Mouse (Mus musculus) thymus, adult 18-20 months (tissue): ENCODE results near the gene Col12a1.

Experiments used
- DNase-seq, 2 experiments: peaks; one replicate each; pipeline ENCODE4 v3.0.0; 2022; ENCODE audit warnings: mixed read lengths in 2 of 2

The Col12a1 gene

GRCm38 (mm10) chr9:79600237-79600570, 118.4 kb downstream of the Col12a1 start:
- no peak for DNase-seq

- no peak for DNase-seq
Measured at GRCm38 (mm10) chr9:79599395-79600236, 119.0 kb downstream of the Col12a1 start.

- no peak for DNase-seq
Measured at GRCm38 (mm10) chr9:79598578-79598977, 120.1 kb downstream of the Col12a1 start.

DNA sequence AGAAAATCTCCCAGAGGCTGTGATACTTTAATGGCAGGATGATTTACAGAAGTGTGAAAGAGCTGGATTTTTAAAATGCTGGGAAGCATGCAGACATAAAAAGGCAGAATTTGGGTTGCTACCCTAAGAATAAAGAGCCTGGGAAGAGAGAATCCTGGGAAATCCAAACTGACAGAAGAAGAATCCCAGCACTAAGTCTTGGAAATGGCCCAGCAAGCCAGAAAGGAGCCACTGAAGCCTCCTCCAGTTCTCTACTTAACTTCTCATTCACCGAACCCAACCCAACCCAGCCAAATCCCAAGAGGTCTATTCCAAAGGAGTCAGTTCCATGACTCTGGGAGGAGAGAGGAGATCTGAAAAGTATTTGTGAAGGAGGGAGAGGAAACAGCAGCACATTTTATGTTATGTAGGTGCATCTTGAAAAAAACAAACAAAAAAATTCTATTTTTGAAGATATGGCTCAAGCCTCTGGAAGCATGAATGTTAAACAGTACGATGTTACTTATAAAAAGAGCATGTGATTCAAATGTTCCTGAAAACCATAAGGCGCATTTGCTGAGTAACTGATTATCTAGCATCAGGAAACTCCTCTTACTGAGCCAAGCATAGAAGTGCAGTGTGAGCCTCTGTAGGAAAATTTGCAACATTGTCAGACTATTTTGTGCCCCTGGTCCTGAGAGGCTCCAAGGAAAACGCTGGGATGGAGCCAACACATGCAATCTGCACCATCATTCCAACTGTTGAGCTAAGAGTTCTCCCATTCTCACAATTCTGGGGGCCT, 132.0 kb downstream of the Col12a1 start:
- no peak for DNase-seq

GRCm38 (mm10) chr9:79566838-79567237, 151.8 kb downstream of the Col12a1 start:
- no peak for DNase-seq

DNA sequence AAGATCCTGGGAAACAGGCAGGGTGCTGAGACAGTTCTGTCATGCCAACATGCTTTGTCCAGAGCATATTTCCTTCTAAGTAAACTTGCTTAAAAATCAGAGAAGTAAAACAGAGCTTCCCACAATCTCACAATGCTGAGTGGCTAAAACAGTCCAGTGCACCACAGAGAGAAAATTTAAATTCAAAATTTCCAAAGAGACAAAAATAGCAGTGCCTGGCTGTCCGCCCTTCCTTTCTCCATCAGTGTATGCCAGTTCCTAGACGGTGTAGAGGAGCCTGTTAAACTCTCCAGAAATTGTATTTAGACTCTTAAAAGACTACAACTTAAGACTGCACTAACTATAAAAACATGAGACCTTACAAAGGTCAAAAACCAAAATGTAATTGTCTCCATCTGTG, 165.3 kb downstream of the Col12a1 start:
- DNase-seq: no peak
